Mouse (Mus musculus) midbrain, embryonic 14.5 days (tissue): Measurements from ENCODE around the gene Olfr1250. TPM values are rescaled to one million over a fixed set of nuclear protein-coding genes. Genes with fewer than 3 reads are reported as not detected.
"Not testable (repeated sequence)": the region's sequence is repeated elsewhere in the genome, so short reads cannot be mapped to it uniquely, and the experiment has no call there.

ENCODE experiments used
- ATAC-seq: fragments of 200-750 bp; cut with Nextera tagmentation; 2 replicates; pipeline ENCODE4 v1.8.0; 2017; ENCODE audit warnings: moderate number of reproducible peaks, moderate library complexity; ENCODE audit not compliant: low FRiP score, low TSS enrichment
- DNase-seq: peaks from one replicate; pipeline ENCODE4 v3.0.0-alpha.2; 2015
- H3K27ac ChIP-seq: fragments of 300-500 bp; sonication (generic); replicated peaks from 2 replicates; pipeline ENCODE4 v1.5.1; 2014; ENCODE audit warnings: mild to moderate bottlenecking, low read depth, low read length, moderate library complexity
- H3K27me3 ChIP-seq: fragments of 300-500 bp; sonication (generic); 2 replicates; pipeline ENCODE4 v1.6.1; 2014; ENCODE audit warnings: low read length, control low read depth, mixed read lengths; ENCODE audit not compliant: control insufficient read depth, insufficient read depth
- H3K36me3 ChIP-seq: fragments of 300-500 bp; sonication (generic); 2 replicates; pipeline ENCODE4 v1.6.1; 2014; ENCODE audit warnings: low read length, control low read depth; ENCODE audit not compliant: control insufficient read depth, insufficient read depth
- H3K4me1 ChIP-seq: fragments of 300-500 bp; sonication (generic); 2 replicates; pipeline ENCODE4 v1.6.1; 2014; ENCODE audit warnings: mild to moderate bottlenecking, antibody characterized with exemption, low read length, control low read depth; ENCODE audit not compliant: control insufficient read depth, insufficient read depth
- H3K4me2 ChIP-seq: fragments of 300-500 bp; sonication (generic); 2 replicates; pipeline ENCODE4 v1.6.1; 2014; ENCODE audit warnings: mild to moderate bottlenecking, low read length, moderate library complexity
- H3K4me3 ChIP-seq: fragments of 300-500 bp; sonication (generic); replicated peaks from 2 replicates; pipeline ENCODE4 v1.5.1; 2014; ENCODE audit warnings: low read depth, low read length
- H3K9ac ChIP-seq: fragments of 300-500 bp; sonication (generic); replicated peaks from 2 replicates; pipeline ENCODE4 v1.6.1; 2014; ENCODE audit warnings: mild to moderate bottlenecking, low read length, moderate library complexity
- H3K9me3 ChIP-seq: fragments of 300-500 bp; sonication (generic); 2 replicates; pipeline ENCODE4 v1.6.1; 2016; ENCODE audit warnings: low read length, control low read depth, mixed read lengths; ENCODE audit not compliant: control insufficient read depth
- WGBS: fragments of 180-500 bp; shearing (Covaris S2); extraction: QIAGEN DNeasy Blood & Tissue Kit; methylation state at CpG from one replicate; pipeline ENCODE4 v1.1.7; 2014; 5-methylcytosine and 5-hydroxymethylcytosine counted together
- polyA plus RNA-seq: library from polyadenylated mRNA; unstranded; fragments of >200 nt; fragmentation: Nextera tagmentation; extraction: Ambion mirVana; gene quantifications from 2 replicates; pipeline ENCODE4 v1.2.1, GENCODE M21; 2014

Gene Olfr1250
- not detected in 2 replicates for polyA plus RNA-seq

GRCm38 (mm10) chr2:89661367-89661766, at the start of gene Olfr1250:
Gene Olfr1250, minus strand, starts transcription at chr2:89661467.
- no peaks in the 10 kb centered on the region for H3K9me3 ChIP-seq
- H3K27me3 ChIP-seq: no peaks in the 10 kb centered on the region
- H3K4me3 ChIP-seq: no peak within 1 kb of the TSS
- H3K36me3 ChIP-seq: no peaks in the 10 kb centered on the region
- ATAC-seq (no peak), DNase-seq (no peak)
- no peak within 1 kb of the TSS for H3K4me2 ChIP-seq
- no peaks in the 10 kb centered on the region for H3K4me1 ChIP-seq
- H3K9ac ChIP-seq: no peak within 1 kb of the TSS
- H3K27ac ChIP-seq: no peak within 1 kb of the TSS

DNA sequence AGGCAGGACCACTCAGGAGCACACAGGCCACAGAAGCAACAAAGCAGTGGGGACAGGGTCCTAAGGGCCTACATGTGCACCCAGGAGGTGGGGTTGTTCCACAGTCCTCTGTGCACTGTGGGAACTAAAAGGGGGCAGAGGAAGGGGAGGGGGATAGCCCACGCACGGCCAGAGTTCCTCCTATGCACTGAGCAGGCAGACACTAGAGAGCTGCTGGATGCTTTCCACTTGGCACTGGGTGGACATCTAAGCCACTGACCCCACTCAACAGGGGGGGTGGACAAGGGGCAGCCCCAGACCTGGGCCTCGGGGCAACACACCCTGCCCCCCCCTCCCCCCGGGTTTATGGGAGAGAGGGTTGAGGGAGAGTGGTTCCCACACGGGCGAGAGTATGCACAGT, 30.7 kb upstream of the Olfr1250 start:
- Histone ChIP-seq H3K9ac (no peak overlapping the region), H3K27me3 (no peaks in the 10 kb centered on the region), H3K4me1 (no peaks in the 10 kb centered on the region), H3K4me2 (no peak overlapping the region), H3K4me3 (no peak overlapping the region), H3K27ac (no peak overlapping the region), H3K9me3 (no peaks in the 10 kb centered on the region), H3K36me3 (no peaks in the 10 kb centered on the region)
- no peak for DNase-seq
- 83% methylated on average over 6 of the region's 6 CpGs for WGBS
- ATAC-seq: no peak; the same call in 1 of the 2 replicates

DNA sequence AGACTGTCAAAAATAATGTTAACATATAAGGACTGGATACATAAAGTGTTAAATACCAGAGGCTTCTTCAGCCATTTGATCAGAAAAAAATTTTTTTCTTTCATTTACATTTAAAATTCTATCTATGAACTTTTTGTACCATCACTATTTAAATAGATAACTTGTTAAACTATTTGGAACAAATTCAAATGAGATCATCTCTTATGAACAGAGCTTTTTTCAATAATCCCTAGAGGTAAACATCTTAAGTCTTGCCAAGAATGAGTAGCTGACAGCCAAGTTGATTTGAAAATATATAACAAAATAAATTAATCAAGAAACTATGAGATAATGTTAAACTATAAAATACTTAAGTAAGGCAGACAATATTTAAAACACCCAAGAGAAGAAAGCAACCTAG, 10.6 kb upstream of the Olfr1250 start, which contains the start of gene Olfr1251:
Gene Olfr1251 (minus strand): TSS at position 101 of the 400 bp plus-strand sequence.
- Histone ChIP-seq H3K4me1 (no peaks in the 10 kb centered on the region), H3K27ac (no peak within 1 kb of the TSS), H3K4me3 (no peak within 1 kb of the TSS), H3K36me3 (no peaks in the 10 kb centered on the region), H3K9me3 (no peaks in the 10 kb centered on the region), H3K9ac (no peak within 1 kb of the TSS), H3K27me3 (no peaks in the 10 kb centered on the region), H3K4me2 (no peak within 1 kb of the TSS)
- no peak for ATAC-seq
- DNase-seq: no peak

DNA sequence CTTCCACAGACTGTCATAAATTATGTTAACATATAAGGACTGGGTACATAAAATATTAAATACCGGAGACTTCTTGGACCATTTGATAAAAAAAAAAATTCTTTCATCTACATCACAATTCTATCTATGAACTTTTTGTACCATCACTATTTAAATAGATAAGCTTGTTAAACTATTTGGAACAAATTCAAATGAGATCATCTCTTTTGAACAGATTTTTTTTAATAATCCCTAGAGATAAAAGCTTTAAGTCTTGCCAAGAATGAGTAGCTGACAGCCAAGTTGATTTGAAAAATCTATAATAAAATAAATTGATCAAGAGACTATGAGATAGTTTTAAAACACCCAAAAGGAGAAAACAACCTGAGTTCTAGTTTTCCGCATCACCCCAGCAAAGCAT, 26.4 kb downstream of the Olfr1250 start, which contains the start of gene Olfr1249:
Gene Olfr1249 (minus strand): TSS at position 101 of the 400 bp plus-strand sequence.
- Histone ChIP-seq H3K4me3 (no peak within 1 kb of the TSS), H3K36me3 (no peaks in the 10 kb centered on the region), H3K27ac (no peak within 1 kb of the TSS), H3K9me3 (no peaks in the 10 kb centered on the region), H3K4me1 (no peaks in the 10 kb centered on the region), H3K27me3 (no peaks in the 10 kb centered on the region), H3K4me2 (no peak within 1 kb of the TSS), H3K9ac (no peak within 1 kb of the TSS)
- ATAC-seq (no peak), DNase-seq (no peak)
- WGBS: 93% methylated on average over 2 of the region's 2 CpGs

- H3K4me1 ChIP-seq, H3K9me3 ChIP-seq, H3K4me2 ChIP-seq, H3K27me3 ChIP-seq, H3K9ac ChIP-seq, DNase-seq, ATAC-seq, H3K4me3 ChIP-seq, H3K27ac ChIP-seq, H3K36me3 ChIP-seq: not testable (repeated sequence)
- WGBS: 92% methylated on average over 1 of the region's 1 CpGs
Measured at GRCm38 (mm10) chr2:89618145-89618544, 43.1 kb downstream of the Olfr1250 start, which contains the start of gene Olfr1248. Gene Olfr1248, minus strand, starts transcription at chr2:89618245.

DNA sequence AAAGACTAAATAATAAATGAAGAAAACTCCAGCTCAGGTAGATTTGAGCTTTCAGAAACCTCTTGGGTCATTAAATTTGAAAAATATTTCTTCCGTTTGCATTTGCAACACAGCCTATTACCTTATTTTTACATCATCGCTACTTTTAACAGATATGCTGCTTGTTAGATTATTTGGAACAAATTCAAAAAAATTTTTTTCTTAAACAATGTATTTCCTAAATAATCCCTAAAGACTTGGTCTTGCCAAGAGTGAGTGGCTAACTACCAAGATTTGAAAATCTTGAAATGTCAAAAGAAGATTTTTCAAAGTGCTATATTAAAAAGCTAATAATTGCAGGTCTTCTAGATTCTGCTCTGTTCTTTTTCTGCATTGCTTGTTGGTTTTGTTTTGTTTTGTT, 47.2 kb downstream of the Olfr1250 start, which contains the start of gene Olfr1247:
Gene Olfr1247 (minus strand): TSS at position 101 of the 400 bp plus-strand sequence.
- H3K27me3 ChIP-seq: no peaks in the 10 kb centered on the region
- no peak within 1 kb of the TSS for H3K27ac ChIP-seq
- no peak for DNase-seq
- no peak for ATAC-seq
- H3K4me3 ChIP-seq: no peak within 1 kb of the TSS
- H3K36me3 ChIP-seq: no peaks in the 10 kb centered on the region
- no peak within 1 kb of the TSS for H3K9ac ChIP-seq
- H3K9me3 ChIP-seq: no peaks in the 10 kb centered on the region
- H3K4me1 ChIP-seq: no peaks in the 10 kb centered on the region
- no peak within 1 kb of the TSS for H3K4me2 ChIP-seq
- 97% methylated on average over 2 of the region's 2 CpGs for WGBS

Other genes with a start within 250 kb of the Olfr1250 start
- gene Olfr1239, start 241.1 kb downstream of the Olfr1250 start, polyA plus RNA-seq: not detected in 2 replicates
- gene Olfr1240, start 218.5 kb downstream of the Olfr1250 start, polyA plus RNA-seq: not detected in 2 replicates
- not detected in 2 replicates for gene Olfr1241, start 174.3 kb downstream of the Olfr1250 start, polyA plus RNA-seq
- gene Olfr1242, start 163.1 kb downstream of the Olfr1250 start, polyA plus RNA-seq: not detected in 2 replicates
- gene Olfr1243, start 130.0 kb downstream of the Olfr1250 start, polyA plus RNA-seq: not detected in 2 replicates
- not detected in 2 replicates for gene Olfr1245, start 83.0 kb downstream of the Olfr1250 start, polyA plus RNA-seq
- gene Olfr1246, start 68.3 kb downstream of the Olfr1250 start, polyA plus RNA-seq: not detected in 2 replicates
- not detected in 2 replicates for gene Olfr1247, start 47.3 kb downstream of the Olfr1250 start, polyA plus RNA-seq
- gene Olfr1248, start 43.2 kb downstream of the Olfr1250 start, polyA plus RNA-seq: not detected in 2 replicates
- not detected in 2 replicates for gene Olfr1249, start 26.5 kb downstream of the Olfr1250 start, polyA plus RNA-seq
- not detected in 2 replicates for gene Olfr1251, start 10.5 kb upstream of the Olfr1250 start, polyA plus RNA-seq
- gene Olfr1252, start 63.5 kb upstream of the Olfr1250 start, polyA plus RNA-seq: not detected in 2 replicates
- not detected in 2 replicates for gene Olfr1253, start 95.6 kb upstream of the Olfr1250 start, polyA plus RNA-seq
- not detected in 2 replicates for gene Olfr1254, start 132.2 kb upstream of the Olfr1250 start, polyA plus RNA-seq
- not detected in 2 replicates for gene Olfr1255, start 150.6 kb upstream of the Olfr1250 start, polyA plus RNA-seq
- 0.08 TPM in 1 of 2 replicates, not detected in the other for gene Olfr1256, start 180.1 kb upstream of the Olfr1250 start, polyA plus RNA-seq
- not detected in 2 replicates for gene Olfr48, start 186.7 kb upstream of the Olfr1250 start, polyA plus RNA-seq
- gene Olfr1257, start 217.0 kb upstream of the Olfr1250 start, polyA plus RNA-seq: not detected in 2 replicates